Mouse (Mus musculus) kidney, postnatal 14 days (tissue): ENCODE measurements around the gene Tcf7l2.

Experiments
- DNase-seq: peaks from one replicate; pipeline ENCODE4 v3.0.0; 2022; ENCODE audit warnings: mixed read lengths

Tcf7l2 gene

GRCm38 (mm10) chr19:55732499-55732898 lies 9.1 kb upstream of the Tcf7l2 start:
- DNase-seq, result no peak

- no peak for DNase-seq
Observed at GRCm38 (mm10) chr19:55732994-55733393, 8.6 kb upstream of the Tcf7l2 start.

- DNase-seq, result no peak
Observed at GRCm38 (mm10) chr19:55736016-55736415, 5.6 kb upstream of the Tcf7l2 start.

- no peak for DNase-seq
Observed at GRCm38 (mm10) chr19:55739713-55740112, 1.9 kb upstream of the Tcf7l2 start.

GRCm38 (mm10) chr19:55740753-55741438 lies 724 bp upstream of the Tcf7l2 start:
- DNase-seq, result no peak

GRCm38 (mm10) chr19:55742386-55743000 lies 873 bp downstream of the Tcf7l2 start:
- DNase-seq, result peak; percentile 65

- peak; percentile 63 for DNase-seq
Observed at GRCm38 (mm10) chr19:55743001-55743556, 1.5 kb downstream of the Tcf7l2 start.

GRCm38 (mm10) chr19:55743557-55744441 lies 2.2 kb downstream of the Tcf7l2 start:
- peak; percentile 79 for DNase-seq

- DNase-seq, result no peak
Observed at GRCm38 (mm10) chr19:55744576-55745191, 3.1 kb downstream of the Tcf7l2 start.

- DNase-seq, result no peak
Observed at GRCm38 (mm10) chr19:55745192-55745578, 3.6 kb downstream of the Tcf7l2 start.

GRCm38 (mm10) chr19:55746241-55746640 lies 4.6 kb downstream of the Tcf7l2 start:
- no peak for DNase-seq

- DNase-seq, result no peak
Observed at GRCm38 (mm10) chr19:55747237-55747925, 5.8 kb downstream of the Tcf7l2 start.

- no peak for DNase-seq
Observed at GRCm38 (mm10) chr19:55747926-55748291, 6.3 kb downstream of the Tcf7l2 start.

- DNase-seq, result no peak
Observed at GRCm38 (mm10) chr19:55748801-55749200, 7.2 kb downstream of the Tcf7l2 start.

- no peak for DNase-seq
Observed at GRCm38 (mm10) chr19:55749532-55749931, 7.9 kb downstream of the Tcf7l2 start.

- no peak for DNase-seq
Observed at GRCm38 (mm10) chr19:55750048-55750447, 8.4 kb downstream of the Tcf7l2 start.

GRCm38 (mm10) chr19:55750465-55750864 lies 8.8 kb downstream of the Tcf7l2 start:
- DNase-seq, result no peak

GRCm38 (mm10) chr19:55752861-55753260 lies 11.2 kb downstream of the Tcf7l2 start:
- no peak for DNase-seq

GRCm38 (mm10) chr19:55754303-55754702 lies 12.7 kb downstream of the Tcf7l2 start:
- no peak for DNase-seq

- no peak for DNase-seq
Observed at GRCm38 (mm10) chr19:55755462-55755861, 13.8 kb downstream of the Tcf7l2 start.

- DNase-seq, result no peak
Observed at GRCm38 (mm10) chr19:55756707-55757106, 15.1 kb downstream of the Tcf7l2 start.

- DNase-seq, result no peak
Observed at GRCm38 (mm10) chr19:55757403-55757802, 15.8 kb downstream of the Tcf7l2 start.
